ENCODE assay signal across 9 mouse cellular contexts in the genomic region with DNA sequence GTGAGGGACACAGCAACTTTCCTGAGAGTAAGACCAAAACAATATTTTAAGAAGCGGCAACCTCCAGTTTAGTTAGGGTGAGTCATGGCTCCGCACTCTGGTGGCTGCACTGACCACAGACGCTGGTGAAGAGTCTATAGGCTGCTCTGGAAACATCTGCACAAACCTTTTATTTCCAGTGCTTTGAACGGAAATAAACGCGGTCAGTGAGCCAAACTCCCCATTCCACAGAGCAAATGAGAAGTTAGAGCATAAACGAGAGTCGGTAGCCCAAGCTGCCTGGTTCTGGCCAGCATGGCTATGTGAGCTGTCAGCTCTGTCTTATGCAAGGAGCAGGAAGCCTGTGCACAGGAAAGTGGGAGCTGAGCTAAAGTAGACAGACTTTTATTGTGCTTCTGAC. TPM values are rescaled to one million over a fixed set of nuclear protein-coding genes. Genes with fewer than 3 reads are reported as not detected.
DNase-seq lines count a peak whose midpoint lies in the region; ATAC-seq and TF ChIP-seq lines count a peak whose summit lies in the region.
"Had no signal": no experiment of that assay in that cellular context is flagged by ENCODE, and none has a peak within 500 bp of the region (broad histone marks: within the 10 kb centered on the region; RNA-seq: fewer than 3 reads in every experiment).

No protein-coding gene starts in this region.

- intact Hi-C loops in left cerebral cortex, postnatal 10 days (cut with DNase I), result no loop called here
- intact Hi-C loops in left cerebral cortex, adult 2 months (cut with DNase I), result no loop called here

- peak; percentile 10 for DNase-seq in adrenal gland, postnatal 10 days
- no peak for DNase-seq in adrenal gland, adult 18-20 months (ENCODE audit: low spot score in 2 of 2)
- DNase-seq in kidney, adult 2 months, result peak; percentile 59
- DNase-seq in left cerebral cortex, postnatal 10 days (ENCODE audit: extremely low spot score in 1 of 2, low spot score in 2 of 2), result no peak
- no peak for DNase-seq in spleen, postnatal 14 days (ENCODE audit: low spot score in 2 of 2)
- no peak for DNase-seq in left cerebral cortex, adult 2 months (ENCODE audit: extremely low spot score in 1 of 2, low spot score in 2 of 2)

- TF ChIP-seq POLR2A in kidney, adult 2 months (IDR thresholded peaks at IDR 0.05; ENCODE audit: low read depth, low read length), result no peak

- H3K4me3 ChIP-seq in brown adipose tissue, adult 24 weeks (ENCODE audit: insufficient read depth, low read depth, low read length), result no peak overlapping the region
- H3K4me3 ChIP-seq in kidney, adult 2 months (ENCODE audit: insufficient read depth, low read depth, low read length), result no peak overlapping the region
- H3K4me3 ChIP-seq in left cerebral cortex, adult 2 months, result no peak overlapping the region
- H3K4me3 ChIP-seq: forebrain, embryonic 12.5 days had no signal

- peak; percentile 59 for ATAC-seq in megakaryocyte, adult 5-6 weeks (ENCODE audit: poor library complexity, severe bottlenecking)

- H3K27me3 ChIP-seq in kidney, adult 2 months (replicated peaks; ENCODE audit: control insufficient read depth, insufficient read depth, low read length), result no peaks in the 10 kb centered on the region

- WGBS in kidney, adult 2 months, result 14% methylated on average over 8 of the region's 8 CpGs

- no peaks in the 10 kb centered on the region for H3K36me3 ChIP-seq in kidney, adult 2 months (ENCODE audit: control insufficient read depth, insufficient read depth, low read length)
- H3K36me3 ChIP-seq: forebrain, embryonic 12.5 days had no signal

- TF ChIP-seq CTCF in kidney, adult 2 months (conservative IDR thresholded peaks at IDR 0.05; ENCODE audit: insufficient read depth, insufficient read length, low read depth, low read length), result no peak
- no peak for TF ChIP-seq CTCF in left cerebral cortex, adult 2 months (IDR thresholded peaks at IDR 0.05)

- peak overlapping the region; percentile 62 for H3K27ac ChIP-seq in brown adipose tissue, adult 24 weeks (replicated peaks; ENCODE audit: low read depth, low read length)
- H3K27ac ChIP-seq in kidney, adult 2 months (ENCODE audit: insufficient read depth, low read depth, low read length), result no peak overlapping the region
- H3K27ac ChIP-seq in left cerebral cortex, adult 2 months, result no peak overlapping the region
- H3K27ac ChIP-seq: forebrain, embryonic 12.5 days had no signal

- H3K4me1 ChIP-seq in brown adipose tissue, adult 24 weeks (ENCODE audit: control insufficient read depth, insufficient read depth, insufficient read length, low read length), result peaks cover 5% of the 10 kb centered on the region; the same call in 1 of the 2 replicates
- peaks cover 10% of the 10 kb centered on the region for H3K4me1 ChIP-seq in kidney, adult 2 months (ENCODE audit: control insufficient read depth, insufficient read depth, low read length)
- H3K4me1 ChIP-seq: forebrain, embryonic 12.5 days had no signal

RNA-seq across cellular contexts. Expression of a gene that starts 1.9 kb away (rescaled TPM):
- total RNA-seq in adrenal gland, postnatal 10 days (2021), result 10 to 100 TPM; 69.5 to 75.8 TPM
- total RNA-seq in adrenal gland, adult 18-20 months (2021), result 10 to 100 TPM; 39.1 to 43.0 TPM
- 11.6 and 12.9 TPM in 2 replicates for polyA plus RNA-seq in brown adipose tissue, adult 24 weeks (2012; ENCODE audit: insufficient read depth, insufficient read length, missing spikeins)
- 26.2 and 64.8 TPM in 2 replicates for polyA plus RNA-seq in kidney, adult 2 months (2012; rRNA removed)
- total RNA-seq in megakaryocyte, adult 5-6 weeks (2015), result 7.3 and 9.2 TPM in 2 replicates
- 8.4 and 10.0 TPM in 2 replicates for total RNA-seq in megakaryocyte, adult 5-6 weeks (2017)
- 10 to 100 TPM; 34.0 to 43.9 TPM for total RNA-seq in left cerebral cortex, postnatal 10 days (2021)
- total RNA-seq in left cerebral cortex, adult 2 months (2021), result 10 to 100 TPM; 47.8 to 56.1 TPM

Comparison
In these comparisons a context has a peak if more than half of its experiments do, and no peak if none do; other contexts are left out.
1. DNase-seq: peak in adrenal gland, postnatal 10 days (single experiment) and kidney, adult 2 months (single experiment); none in adrenal gland, adult 18-20 months (0 of 2), left cerebral cortex, postnatal 10 days (0 of 2), spleen, postnatal 14 days (0 of 2) and left cerebral cortex, adult 2 months (0 of 2).